Mouse (Mus musculus) forelimb bud, embryonic 11.5 days (tissue): ENCODE measurements around the gene Slco3a1.
A peak's percentile ranks its signal among the peaks of the same experiment; 100 is the strongest.

Source experiments
- DNase-seq: peaks from one replicate; pipeline ENCODE4 v3.0.0-alpha.2; 2012; ENCODE audit warnings: low read depth, low spot score

The Slco3a1 gene

DNA sequence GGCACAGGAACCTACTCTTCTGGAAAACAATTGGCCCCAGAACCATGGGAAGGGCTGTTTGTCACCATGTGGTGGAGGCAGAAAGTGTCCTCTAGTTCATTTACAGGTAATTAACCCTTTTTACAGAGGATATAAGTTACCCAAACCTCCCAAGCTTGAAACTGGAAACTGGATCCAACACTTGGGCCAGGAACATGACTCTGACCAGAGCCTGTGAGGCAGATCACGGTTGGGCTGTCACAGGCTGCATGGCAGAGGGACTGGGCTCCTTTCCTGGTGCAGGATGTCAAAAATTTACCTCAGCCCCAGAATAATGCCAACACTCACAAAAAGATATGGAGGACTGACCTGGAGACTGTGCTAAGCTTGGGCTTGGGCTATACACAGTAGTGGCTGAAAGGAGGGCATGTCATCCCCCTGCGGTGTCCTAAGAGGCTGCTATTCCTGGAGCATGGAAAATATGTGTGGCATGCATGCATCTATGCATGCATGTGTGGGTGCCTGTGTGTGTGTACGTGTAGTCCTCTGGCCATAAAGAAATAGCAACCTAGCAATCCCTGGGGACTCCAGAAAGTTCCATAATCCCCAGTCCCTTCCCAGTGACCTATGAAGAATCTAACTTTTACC, 171.4 kb downstream of the Slco3a1 start:
- no peak for DNase-seq

DNA sequence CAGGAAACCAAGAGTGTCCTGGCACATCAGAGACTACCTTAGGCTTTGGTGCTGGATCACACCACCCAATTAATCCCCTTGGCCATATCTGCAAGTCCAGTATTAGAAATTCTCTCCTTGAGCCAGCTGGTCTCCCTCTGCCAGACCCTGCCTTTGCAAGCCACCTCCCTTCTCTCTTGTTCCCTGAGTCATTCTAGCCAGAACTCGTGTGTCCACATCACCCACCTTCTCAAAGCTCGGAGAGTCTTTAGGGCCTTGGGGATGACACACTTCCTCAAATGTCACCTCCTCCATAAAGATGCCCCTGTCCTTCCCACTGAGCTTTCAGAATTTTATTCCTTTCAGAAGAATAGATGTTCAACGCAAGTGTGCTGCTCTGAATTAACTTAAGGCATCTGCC, 172.3 kb downstream of the Slco3a1 start:
- no peak for DNase-seq

- DNase-seq, result no peak
These were observed 172.7 kb downstream of the Slco3a1 start for GRCm38 (mm10) chr7:74381881-74382281.

GRCm38 (mm10) chr7:74381051-74381450, 173.5 kb downstream of the Slco3a1 start:
- no peak for DNase-seq

DNA sequence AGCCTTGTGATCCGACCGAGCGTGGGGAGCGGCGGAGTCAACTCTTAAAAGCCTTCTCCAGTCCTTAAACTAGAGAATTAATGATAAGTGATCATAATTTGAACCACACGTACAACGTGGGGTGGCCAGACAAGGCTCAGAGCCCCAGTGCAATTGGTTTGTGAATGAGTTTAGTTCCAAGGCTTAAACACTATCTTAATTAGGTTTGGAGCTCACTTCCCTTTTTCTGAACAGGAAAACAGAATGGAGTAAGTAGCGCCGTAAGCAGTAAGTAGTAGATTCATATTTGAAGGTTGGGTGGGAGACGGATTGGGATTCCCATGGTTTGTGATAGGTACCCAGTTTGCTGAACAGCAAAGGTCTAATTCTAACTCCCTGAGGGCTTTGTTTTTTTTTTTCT, 176.7 kb downstream of the Slco3a1 start:
- DNase-seq, result peak; percentile 10

- no peak for DNase-seq
These were observed 178.1 kb downstream of the Slco3a1 start for GRCm38 (mm10) chr7:74376397-74377044.

- DNase-seq, result no peak
These were observed 179.2 kb downstream of the Slco3a1 start for GRCm38 (mm10) chr7:74375174-74375957.

DNA sequence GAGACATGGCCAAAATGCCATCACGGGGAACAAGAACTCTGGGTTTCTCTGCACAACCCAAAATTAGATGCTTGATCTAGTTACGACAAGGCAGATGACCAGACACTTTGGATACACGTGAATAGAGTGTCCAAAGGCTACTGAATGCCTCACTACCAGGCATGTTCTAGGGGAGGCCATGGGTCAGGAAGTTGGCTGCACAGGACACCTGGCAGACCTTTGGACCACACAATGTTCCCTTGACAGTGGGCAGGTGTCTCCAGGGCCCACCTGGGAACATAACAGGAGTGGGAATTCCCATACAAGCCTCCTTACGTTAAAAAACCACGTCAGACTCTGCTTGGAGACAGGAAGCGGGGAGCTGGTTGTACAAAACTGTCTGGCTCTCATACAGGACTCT, 181.5 kb downstream of the Slco3a1 start:
- DNase-seq, result no peak

- peak; percentile 84 for DNase-seq
These were observed 182.4 kb downstream of the Slco3a1 start for GRCm38 (mm10) chr7:74372141-74372582.

GRCm38 (mm10) chr7:74371656-74372055, 182.9 kb downstream of the Slco3a1 start:
- no peak for DNase-seq

DNA sequence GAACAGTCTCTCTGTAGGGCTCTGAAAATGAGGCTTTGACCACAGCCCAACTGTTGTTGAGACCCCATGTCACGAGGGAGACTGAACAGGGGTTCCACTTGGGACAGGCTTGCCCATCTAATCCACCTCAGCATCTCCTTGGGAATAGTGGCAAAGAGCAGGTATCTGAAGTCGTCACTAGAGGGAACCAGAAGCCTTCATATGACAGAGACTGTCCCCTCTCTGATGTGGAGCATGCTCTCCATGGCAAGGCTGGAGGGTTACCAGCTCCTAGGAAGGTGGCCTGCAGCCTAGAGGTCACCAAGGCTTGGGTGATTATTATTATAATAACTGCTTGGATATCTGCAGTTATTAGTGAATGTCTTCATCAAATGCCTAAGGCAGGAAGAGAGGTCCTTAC, 183.4 kb downstream of the Slco3a1 start:
- peak; percentile 64 for DNase-seq

DNA sequence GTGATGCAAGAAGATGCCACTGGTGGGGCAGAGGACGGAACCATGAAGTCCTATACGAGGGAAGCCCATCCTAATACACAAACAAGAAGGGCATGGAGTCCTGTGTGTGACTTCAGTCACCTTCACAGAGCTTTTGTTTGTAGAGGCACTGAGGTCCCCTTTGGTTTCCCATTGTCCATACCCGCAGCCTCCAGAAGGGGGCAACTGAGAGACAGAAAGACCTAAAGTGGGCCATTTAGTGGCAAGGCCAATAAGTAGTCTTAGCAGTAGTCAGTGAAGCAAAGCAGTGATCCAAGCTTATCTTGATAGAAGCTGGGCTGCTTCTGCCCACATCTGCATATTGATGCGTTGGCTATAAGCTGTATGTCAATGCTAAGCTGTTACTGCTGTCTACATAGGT, 184.9 kb downstream of the Slco3a1 start:
- DNase-seq, result peak; percentile 35

DNA sequence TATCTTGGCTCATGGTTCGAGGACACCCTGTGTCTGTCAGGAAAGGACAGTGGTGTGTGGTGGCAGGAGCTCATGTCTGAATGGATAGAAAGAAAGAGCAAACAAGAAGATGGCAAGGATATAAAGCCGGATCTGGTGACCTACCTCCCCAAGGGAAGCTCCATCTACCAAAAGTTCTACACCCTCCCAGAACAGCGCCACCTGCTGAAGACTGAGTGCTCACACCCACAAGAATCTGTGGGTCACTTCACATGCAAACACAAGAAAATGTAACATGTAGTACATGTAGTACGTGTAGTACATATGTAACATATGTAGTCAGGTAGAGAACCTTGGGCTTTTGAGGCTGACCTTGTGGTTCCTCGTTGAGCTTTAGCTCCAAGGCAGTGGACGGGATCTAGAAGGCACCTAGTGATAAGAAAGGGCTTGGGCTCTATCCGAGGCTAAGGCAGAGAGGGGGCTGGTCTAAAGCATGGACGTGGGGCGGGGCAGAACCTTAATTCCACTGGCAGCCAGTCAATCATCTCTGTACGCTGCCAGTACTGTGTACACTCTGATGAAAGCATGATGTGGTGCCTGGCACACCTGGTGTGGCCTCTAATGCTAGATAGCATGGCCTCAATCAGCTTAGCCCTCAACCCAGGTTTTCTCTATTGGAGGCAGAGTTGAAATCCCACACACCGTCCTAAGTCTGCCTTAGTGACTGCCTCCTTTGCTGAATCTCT, 186.2 kb downstream of the Slco3a1 start:
- DNase-seq, result no peak

DNA sequence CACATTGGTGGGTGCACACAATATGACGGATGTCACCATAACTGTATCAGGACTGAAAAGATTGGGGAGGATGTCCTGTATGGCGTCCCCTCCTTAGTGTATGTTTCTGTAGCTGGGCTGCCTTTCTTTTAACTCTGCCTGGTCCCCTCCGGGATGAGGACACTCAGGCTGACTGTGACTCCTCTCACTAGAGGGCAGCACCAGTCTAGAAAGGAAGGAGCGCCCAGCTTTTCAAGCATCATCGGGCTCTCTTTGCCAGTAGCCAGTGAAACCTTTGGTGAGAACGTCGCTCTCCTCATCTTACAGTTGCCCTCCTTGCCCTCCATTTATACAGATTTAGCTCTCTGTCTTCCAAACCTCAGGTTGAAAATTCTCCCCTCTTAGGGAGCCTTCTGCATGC, 187.2 kb downstream of the Slco3a1 start:
- DNase-seq, result peak; percentile 50

DNA sequence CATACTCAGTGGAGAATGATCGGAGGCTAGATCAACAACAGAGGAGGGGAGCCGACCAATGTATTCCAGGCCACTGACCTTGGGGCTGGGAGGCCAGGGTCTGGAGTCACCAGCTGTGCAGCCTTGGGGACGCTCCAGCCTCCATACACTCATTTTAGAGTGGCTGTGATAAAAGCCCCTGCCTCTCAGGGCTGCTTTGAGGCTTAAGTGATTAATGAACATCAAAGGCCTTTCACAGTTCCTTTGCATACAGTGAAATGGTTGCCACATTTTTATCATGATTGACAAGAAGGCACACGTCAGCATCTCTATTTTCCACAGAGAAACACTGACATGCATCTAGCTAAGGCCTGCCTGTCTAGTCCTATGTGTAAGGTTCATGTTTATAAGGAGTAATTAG, 189.0 kb downstream of the Slco3a1 start:
- no peak for DNase-seq

DNA sequence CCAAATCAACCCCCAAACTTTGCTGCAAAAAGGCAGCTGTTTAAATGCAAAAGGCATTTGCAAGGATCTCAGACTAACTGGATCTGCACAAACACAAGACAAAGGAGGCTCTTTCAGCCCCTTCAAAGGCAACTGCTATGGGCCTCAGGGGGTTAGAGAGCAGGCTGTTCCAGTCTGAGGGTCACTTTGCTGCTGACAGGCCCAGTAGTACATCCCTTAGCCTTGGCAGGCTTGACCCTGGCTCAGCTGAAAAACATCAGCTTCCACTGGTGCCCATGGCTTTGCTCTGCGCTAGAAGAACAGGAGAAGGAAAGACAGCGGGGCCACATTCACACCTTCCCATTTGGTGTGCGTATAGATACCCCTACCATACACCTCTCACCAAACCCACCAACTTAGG, 189.6 kb downstream of the Slco3a1 start:
- DNase-seq, result no peak

DNA sequence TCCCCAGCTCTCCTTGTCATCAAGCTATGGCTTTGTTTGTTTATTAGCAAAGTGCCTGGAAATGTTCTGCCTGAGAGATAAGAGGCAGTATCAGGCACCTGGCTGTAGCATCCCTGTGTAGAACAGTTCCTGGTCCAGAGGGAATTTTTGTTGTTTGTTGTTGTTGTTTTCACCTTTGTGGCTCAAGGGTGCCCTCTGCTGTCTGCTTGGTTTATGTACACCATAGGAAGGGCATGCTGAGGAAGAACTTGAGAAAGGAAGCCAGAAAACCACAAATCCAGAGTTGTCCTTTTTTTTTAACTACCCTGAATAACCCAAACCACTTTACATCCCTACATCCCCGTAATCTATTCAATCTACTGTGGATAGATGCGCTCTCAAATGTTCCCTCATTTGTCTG, 191.1 kb downstream of the Slco3a1 start:
- DNase-seq, result peak; percentile 27

GRCm38 (mm10) chr7:74361677-74362076, 192.9 kb downstream of the Slco3a1 start:
- DNase-seq, result no peak

DNA sequence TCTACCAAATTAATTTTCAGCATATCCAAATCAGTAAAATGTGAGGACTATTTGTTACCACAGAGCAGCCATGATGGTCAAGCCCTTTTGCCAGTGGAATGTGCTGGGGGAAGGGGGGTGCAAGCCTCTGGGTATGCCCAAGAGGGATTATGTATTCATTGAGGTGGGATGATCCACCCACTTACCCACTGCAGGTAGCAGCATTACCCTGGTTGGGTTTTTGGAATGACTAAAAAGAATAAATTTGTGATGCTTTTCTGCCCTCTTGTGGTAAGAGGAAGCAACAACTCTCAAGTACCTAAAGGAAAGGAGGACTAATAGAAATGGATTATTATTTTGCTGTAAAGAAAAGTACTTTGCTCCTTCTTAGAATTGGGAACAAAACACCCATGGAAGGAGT, 197.6 kb downstream of the Slco3a1 start:
- peak; percentile 61 for DNase-seq

DNA sequence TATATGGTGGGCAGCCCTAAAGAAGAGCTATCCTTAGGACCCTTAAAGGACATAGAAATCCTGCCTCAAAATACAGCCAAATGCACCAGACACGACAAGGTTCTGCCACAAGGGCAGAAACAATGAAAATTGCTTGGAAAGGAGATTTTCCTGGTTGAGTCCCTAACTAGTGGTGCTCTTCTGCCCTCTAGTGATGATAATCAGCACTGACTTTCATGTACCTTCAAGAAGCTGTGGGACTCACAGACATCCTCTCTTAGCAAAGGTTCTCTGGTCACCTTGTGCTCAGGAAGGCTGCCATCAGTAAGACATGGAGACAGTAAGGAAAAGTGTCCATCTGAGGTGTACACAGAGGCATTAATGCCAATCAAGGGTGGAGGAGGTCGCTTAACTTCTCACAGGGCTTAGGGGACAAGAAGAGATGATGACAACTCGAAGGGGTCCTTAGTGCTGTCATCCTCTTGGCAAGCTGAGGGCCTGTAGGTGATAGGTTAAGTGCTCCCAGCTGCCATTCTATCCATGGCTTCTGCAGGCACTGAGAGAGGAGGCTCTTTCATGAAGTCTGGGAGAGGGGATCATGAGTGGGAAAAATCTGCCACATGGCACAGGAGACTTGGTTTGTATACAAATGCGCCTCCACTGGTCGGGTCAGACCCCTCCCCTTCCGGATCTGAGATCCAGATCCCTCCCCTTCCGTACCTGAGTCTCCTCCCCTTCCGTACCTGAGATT, 199.9 kb downstream of the Slco3a1 start:
- DNase-seq, result peak; percentile 90

DNA sequence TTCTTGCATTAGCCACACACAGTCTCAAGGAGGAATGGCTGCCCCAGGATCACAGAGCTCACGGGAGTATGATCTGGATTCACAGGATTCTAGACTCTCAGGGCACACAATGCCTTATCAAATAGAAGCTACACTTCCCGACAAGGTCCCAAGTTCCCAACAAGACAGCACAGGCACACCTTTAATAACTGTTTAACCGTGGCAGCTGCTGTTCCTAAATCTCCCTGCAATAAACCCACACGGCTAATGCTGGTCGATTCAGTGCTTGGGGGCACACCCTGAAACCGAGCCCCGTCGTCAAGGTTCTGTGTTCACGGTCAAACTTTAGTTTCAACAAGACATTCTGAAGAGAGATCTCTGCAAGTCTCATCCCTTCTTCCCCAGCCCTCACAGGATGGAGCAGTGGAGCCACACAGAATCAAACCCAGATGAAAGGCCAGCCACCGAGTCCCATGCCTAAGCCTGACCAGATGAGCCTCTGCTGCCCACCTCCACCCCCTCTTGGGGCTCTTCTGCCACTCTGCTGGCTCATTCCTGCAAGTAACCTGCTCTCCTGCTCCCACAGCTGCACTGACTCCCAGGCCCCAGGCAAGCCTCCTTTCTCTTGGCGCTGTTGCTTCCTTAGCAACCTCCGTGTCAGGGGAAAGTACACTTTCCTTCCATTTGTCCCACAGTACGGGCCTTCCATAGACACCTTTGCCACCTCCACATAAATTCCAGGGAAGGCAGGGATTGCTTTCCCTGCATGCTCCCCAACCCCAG, 200.7 kb downstream of the Slco3a1 start:
- no peak for DNase-seq
